Mouse (Mus musculus): ENCODE measurements around the gene Scrn1. TPM values are rescaled to one million over a fixed set of nuclear protein-coding genes. Genes with fewer than 3 reads are reported as not detected.

Gene Scrn1
- polyA plus RNA-seq, 1 experiment from 2014 or later, result 0.35 TPM

DNA sequence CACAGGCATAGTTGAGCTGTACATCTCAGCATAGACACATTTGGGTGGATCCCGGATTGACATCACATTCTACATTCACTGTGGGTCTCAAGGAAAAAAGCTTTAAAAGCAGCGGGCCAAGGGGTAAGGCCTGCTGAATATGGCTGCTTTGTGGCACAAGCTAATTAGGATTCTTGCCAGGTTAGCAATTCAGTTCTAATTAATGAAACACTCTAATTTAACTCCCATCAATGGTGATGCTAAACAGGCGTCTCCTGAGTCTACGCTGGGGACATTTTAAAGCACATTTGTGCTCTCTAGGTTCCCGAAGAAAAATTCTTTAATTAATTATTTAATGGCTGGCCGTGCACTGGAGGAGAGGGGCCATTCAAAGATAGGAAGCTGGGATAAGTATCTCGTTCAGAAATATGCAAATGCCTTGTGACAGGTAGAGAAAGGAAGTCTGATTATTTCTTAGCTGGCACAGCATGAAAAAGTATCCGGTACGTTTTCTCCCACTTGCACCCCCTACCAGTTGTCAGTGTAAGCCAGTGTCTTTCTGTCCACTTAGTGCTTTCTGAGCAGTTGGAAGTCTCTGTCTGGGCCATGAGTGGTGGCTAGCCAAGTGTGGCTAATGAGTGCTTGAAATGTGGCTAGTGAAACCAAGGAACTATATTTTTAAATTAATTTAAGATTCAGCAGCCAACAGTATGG is 13.4 kb downstream of the Scrn1 start:
- ATAC-seq (no peak), DNase-seq (no peak)
- Histone ChIP-seq H3K9me3 (ENCODE audit: low read length) (no peaks in the 10 kb centered on the region), H3K9ac (replicated peaks) (no peak overlapping the region), H3K4me2 (ENCODE audit: low read depth, low read length) (no peak overlapping the region), H3K36me3 (replicated peaks; ENCODE audit: insufficient read depth, low read length) (no peaks in the 10 kb centered on the region), H3K4me3 (ENCODE audit: low read depth, low read length) (no peak overlapping the region), H3K27me3 (ENCODE audit: insufficient read depth, low read length) (no peaks in the 10 kb centered on the region), H3K4me1 (ENCODE audit: insufficient read depth) (no peaks in the 10 kb centered on the region), H3K27ac (ENCODE audit: low read depth) (no peak overlapping the region)
- WGBS (ENCODE audit: insufficient replicate concordance), result 75% methylated on average over 9 of the region's 9 CpGs
- TF ChIP-seq CTCF (IDR thresholded peaks at IDR 0.05; ENCODE audit: low read depth) (no peak), EP300 (IDR thresholded peaks at IDR 0.05; ENCODE audit: low read depth) (no peak)

DNA sequence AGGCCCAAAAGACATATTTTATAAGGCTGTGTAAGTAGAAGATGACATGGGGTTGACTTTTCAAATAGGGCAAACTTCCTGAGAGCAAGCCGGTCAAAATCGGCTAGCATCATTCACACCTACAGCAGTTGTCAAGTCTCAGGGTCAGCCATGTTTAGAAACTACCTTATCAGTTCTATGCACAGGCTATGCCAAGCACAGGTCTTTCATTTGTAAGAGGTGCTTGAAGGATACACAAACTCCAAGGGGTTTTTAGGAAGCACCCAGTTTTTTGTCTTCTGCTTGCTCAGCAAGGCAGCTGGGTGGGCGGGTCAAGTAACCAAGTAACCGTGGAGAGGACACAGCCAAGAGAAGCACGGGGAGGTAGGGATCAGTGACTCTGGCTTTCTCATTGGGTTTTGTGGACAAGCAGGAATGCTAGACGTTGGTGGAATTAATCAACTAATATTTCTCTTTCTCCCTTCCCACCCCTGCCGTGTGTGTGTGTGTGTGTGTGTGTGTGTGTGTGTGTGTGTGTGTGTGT is 15.4 kb downstream of the Scrn1 start:
- no peak for ATAC-seq
- WGBS (ENCODE audit: insufficient replicate concordance), result 67% methylated on average over 6 of the region's 7 CpGs
- no peak overlapping the region for H3K9ac ChIP-seq (replicated peaks)

DNA sequence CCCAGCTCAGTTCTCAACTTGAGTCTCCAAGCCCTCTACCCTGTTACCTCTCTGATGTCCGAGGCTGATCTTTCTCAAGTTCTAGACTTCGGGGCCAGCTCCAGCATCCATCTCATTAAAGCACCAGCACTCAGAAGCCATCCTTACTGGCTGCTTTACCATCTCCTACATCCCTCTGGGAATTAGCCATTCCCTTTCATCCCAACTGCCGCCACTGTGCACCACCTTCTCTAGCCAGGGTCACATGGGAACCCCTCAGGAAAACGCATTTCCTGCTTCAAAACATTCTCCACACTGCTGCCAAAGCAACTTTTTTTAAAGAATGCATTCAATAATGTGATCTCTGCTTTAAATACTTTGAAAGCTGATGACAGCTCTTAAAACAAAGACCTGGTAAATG is 17.0 kb downstream of the Scrn1 start:
- Histone ChIP-seq H3K4me2 (ENCODE audit: low read depth, low read length) (no peak overlapping the region), H3K4me1 (ENCODE audit: insufficient read depth) (no peaks in the 10 kb centered on the region), H3K36me3 (replicated peaks; ENCODE audit: insufficient read depth, low read length) (no peaks in the 10 kb centered on the region), H3K27me3 (ENCODE audit: insufficient read depth, low read length) (no peaks in the 10 kb centered on the region), H3K9me3 (ENCODE audit: low read length) (no peaks in the 10 kb centered on the region), H3K4me3 (ENCODE audit: low read depth, low read length) (no peak overlapping the region), H3K27ac (ENCODE audit: low read depth) (no peak overlapping the region), H3K9ac (replicated peaks) (no peak overlapping the region)
- DNase-seq (no peak), ATAC-seq (no peak)
- 66% methylated on average over 4 of the region's 4 CpGs for WGBS (ENCODE audit: insufficient replicate concordance)
- TF ChIP-seq EP300 (IDR thresholded peaks at IDR 0.05; ENCODE audit: low read depth) (no peak), CTCF (IDR thresholded peaks at IDR 0.05; ENCODE audit: low read depth) (no peak)

More for the DNA sequence above, 15.4 kb downstream of the Scrn1 start:
- Histone ChIP-seq H3K4me1 (ENCODE audit: insufficient read depth) (no peaks in the 10 kb centered on the region), H3K27ac (ENCODE audit: low read depth) (no peak overlapping the region), H3K36me3 (replicated peaks; ENCODE audit: insufficient read depth, low read length) (no peaks in the 10 kb centered on the region), H3K9me3 (ENCODE audit: low read length) (no peaks in the 10 kb centered on the region), H3K4me3 (ENCODE audit: low read depth, low read length) (no peak overlapping the region), H3K4me2 (ENCODE audit: low read depth, low read length) (no peak overlapping the region), H3K27me3 (ENCODE audit: insufficient read depth, low read length) (no peaks in the 10 kb centered on the region)
- TF ChIP-seq EP300 (IDR thresholded peaks at IDR 0.05; ENCODE audit: low read depth), result no peak
- TF ChIP-seq CTCF (IDR thresholded peaks at IDR 0.05; ENCODE audit: low read depth), result no peak
- DNase-seq, result no peak

DNA sequence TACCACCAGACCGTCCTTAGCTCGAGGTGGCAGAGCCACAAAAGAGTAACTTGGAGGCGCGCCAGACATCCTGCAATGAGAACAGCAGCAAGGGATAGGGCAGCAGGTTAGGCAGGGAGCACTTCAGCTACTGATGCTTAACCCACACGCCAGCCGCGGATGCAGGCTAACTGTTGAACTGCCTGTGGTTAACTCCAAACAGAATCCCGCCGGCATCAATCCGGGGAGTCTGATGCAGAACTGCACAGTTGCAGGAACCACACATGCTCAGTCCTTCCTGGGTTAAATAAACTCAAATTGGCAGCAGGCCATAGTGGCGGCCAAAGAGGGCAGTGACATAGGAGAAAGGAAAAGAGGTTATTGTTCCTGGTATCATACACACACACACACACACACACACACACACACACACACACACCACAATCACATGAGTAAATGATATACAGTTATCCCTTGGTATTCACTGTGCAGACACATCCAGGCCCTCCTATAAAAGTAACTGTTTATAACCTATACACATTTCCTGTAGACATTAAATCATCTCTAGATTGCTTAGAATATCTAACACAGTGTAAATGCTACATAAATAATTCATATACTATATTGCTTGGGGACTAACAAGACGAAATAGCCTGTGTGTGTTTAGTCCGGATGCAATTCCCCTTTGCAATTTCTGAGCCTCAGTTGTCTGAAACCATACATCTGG is 17.8 kb downstream of the Scrn1 start:
- no peak for TF ChIP-seq CTCF (IDR thresholded peaks at IDR 0.05; ENCODE audit: low read depth)
- ATAC-seq, result no peak

DNA sequence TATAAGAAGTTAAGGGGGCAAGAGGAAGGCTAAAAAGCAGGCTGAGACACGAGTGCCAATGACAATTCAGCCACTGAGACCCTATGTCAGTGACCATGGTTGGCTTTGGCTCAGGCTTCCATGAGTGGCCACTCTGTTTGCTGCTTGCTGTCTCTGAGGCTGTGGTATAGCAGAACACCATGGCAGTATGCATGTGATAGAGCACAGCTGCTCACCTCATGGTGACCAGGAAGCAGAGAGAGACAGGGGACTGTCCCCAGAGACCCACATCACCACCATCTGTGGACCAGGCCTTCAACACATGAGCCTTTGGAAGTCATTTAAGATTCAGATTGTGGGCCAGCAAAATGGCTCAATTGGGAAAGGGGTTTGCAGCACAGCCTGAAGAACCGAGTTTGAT is 22.6 kb downstream of the Scrn1 start:
- 71% methylated on average over 2 of the region's 2 CpGs for WGBS (ENCODE audit: insufficient replicate concordance)

More for the DNA sequence above, 17.8 kb downstream of the Scrn1 start:
- WGBS (ENCODE audit: insufficient replicate concordance), result 69% methylated on average over 13 of the region's 13 CpGs
- Histone ChIP-seq H3K4me1 (ENCODE audit: insufficient read depth) (no peaks in the 10 kb centered on the region), H3K27ac (ENCODE audit: low read depth) (no peak overlapping the region), H3K36me3 (replicated peaks; ENCODE audit: insufficient read depth, low read length) (no peaks in the 10 kb centered on the region), H3K4me3 (ENCODE audit: low read depth, low read length) (no peak overlapping the region), H3K27me3 (ENCODE audit: insufficient read depth, low read length) (no peaks in the 10 kb centered on the region), H3K4me2 (ENCODE audit: low read depth, low read length) (no peak overlapping the region), H3K9me3 (ENCODE audit: low read length) (no peaks in the 10 kb centered on the region), H3K9ac (replicated peaks) (no peak overlapping the region)
- peak; percentile 26 for DNase-seq

DNA sequence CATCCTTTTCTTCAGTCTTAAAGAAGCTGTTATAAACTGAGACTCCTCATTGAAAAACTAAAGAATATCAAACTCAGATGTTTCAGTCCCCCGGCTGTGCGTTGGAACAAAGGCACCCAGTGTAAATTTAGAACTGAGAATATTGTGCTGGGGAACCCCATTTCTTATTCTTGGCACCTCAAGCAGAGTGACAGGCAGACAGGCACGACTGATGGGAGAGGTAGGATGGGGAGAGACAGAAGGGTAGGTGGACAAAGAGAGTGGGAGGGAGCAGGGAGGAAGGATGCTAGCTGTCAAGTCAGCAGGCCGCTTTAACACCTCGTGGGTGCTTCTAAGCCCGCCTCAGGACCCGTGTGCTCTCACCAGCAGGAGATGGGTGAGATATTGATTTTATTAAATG is 23.5 kb downstream of the Scrn1 start:
- no peaks in the 10 kb centered on the region for H3K27me3 ChIP-seq (ENCODE audit: insufficient read depth, low read length)
- 77% methylated on average over 7 of the region's 7 CpGs for WGBS (ENCODE audit: insufficient replicate concordance)

More for the DNA sequence above, 22.6 kb downstream of the Scrn1 start:
- Histone ChIP-seq H3K4me2 (ENCODE audit: low read depth, low read length) (no peak overlapping the region), H3K9ac (replicated peaks) (no peak overlapping the region), H3K4me3 (ENCODE audit: low read depth, low read length) (no peak overlapping the region), H3K36me3 (replicated peaks; ENCODE audit: insufficient read depth, low read length) (no peaks in the 10 kb centered on the region), H3K4me1 (ENCODE audit: insufficient read depth) (no peaks in the 10 kb centered on the region), H3K27me3 (ENCODE audit: insufficient read depth, low read length) (no peaks in the 10 kb centered on the region), H3K9me3 (ENCODE audit: low read length) (no peaks in the 10 kb centered on the region), H3K27ac (ENCODE audit: low read depth) (no peak overlapping the region)
- TF ChIP-seq EP300 (IDR thresholded peaks at IDR 0.05; ENCODE audit: low read depth) (no peak), CTCF (IDR thresholded peaks at IDR 0.05; ENCODE audit: low read depth) (no peak)
- no peak for DNase-seq
- ATAC-seq, result no peak

More for the DNA sequence above, 23.5 kb downstream of the Scrn1 start:
- no peaks in the 10 kb centered on the region for H3K4me1 ChIP-seq (ENCODE audit: insufficient read depth)
- no peak for TF ChIP-seq EP300 (IDR thresholded peaks at IDR 0.05; ENCODE audit: low read depth)
- TF ChIP-seq CTCF (IDR thresholded peaks at IDR 0.05; ENCODE audit: low read depth), result no peak
- H3K36me3 ChIP-seq (replicated peaks; ENCODE audit: insufficient read depth, low read length), result no peaks in the 10 kb centered on the region
- H3K4me2 ChIP-seq (ENCODE audit: low read depth, low read length), result no peak overlapping the region
- H3K9me3 ChIP-seq (ENCODE audit: low read length), result no peaks in the 10 kb centered on the region
- DNase-seq (no peak), ATAC-seq (no peak)
- H3K27ac ChIP-seq (ENCODE audit: low read depth), result no peak overlapping the region
- H3K9ac ChIP-seq (replicated peaks), result no peak overlapping the region
- H3K4me3 ChIP-seq (ENCODE audit: low read depth, low read length), result no peak overlapping the region

All from liver, postnatal 0 days (tissue).